Mouse (Mus musculus): ENCODE measurements at regions not wholly inside any gene's neighbourhood (a gene's known extent, or its start where the extent isn't known, plus 50 kb on each side); places are given as distances from the start of the nearest gene placed in this dataset.

GRCm38 (mm10) chr2:45629616-45630015 is 512.4 kb upstream of the Zeb2 start:
- DNase-seq (ENCODE audit: low spot score in 2 of 2), result no peak

- DNase-seq (ENCODE audit: low spot score in 2 of 2), result peak; percentile 49 to 52
Measured at GRCm38 (mm10) chr2:45623056-45623455, 505.9 kb upstream of the Zeb2 start.

GRCm38 (mm10) chr2:45608926-45609325 is 491.7 kb upstream of the Zeb2 start:
- no peak for DNase-seq (ENCODE audit: low spot score in 2 of 2)

GRCm38 (mm10) chr2:45607393-45607792 is 490.2 kb upstream of the Zeb2 start:
- DNase-seq (ENCODE audit: low spot score in 2 of 2), result no peak

- no peak for DNase-seq (ENCODE audit: low spot score in 2 of 2)
Measured at GRCm38 (mm10) chr2:45601332-45601900, 484.2 kb upstream of the Zeb2 start.

GRCm38 (mm10) chr2:45593765-45594164 is 476.6 kb upstream of the Zeb2 start:
- no peak for DNase-seq (ENCODE audit: low spot score in 2 of 2)

GRCm38 (mm10) chr2:45590980-45591379 is 473.8 kb upstream of the Zeb2 start:
- DNase-seq (ENCODE audit: low spot score in 2 of 2), result no peak

GRCm38 (mm10) chr2:45588248-45588647 is 471.1 kb upstream of the Zeb2 start:
- no peak for DNase-seq (ENCODE audit: low spot score in 2 of 2)

GRCm38 (mm10) chr2:45586588-45587200 is 469.5 kb upstream of the Zeb2 start:
- no peak for DNase-seq (ENCODE audit: low spot score in 2 of 2)

- DNase-seq (ENCODE audit: low spot score in 2 of 2), result no peak
Measured at GRCm38 (mm10) chr2:45581549-45581925, 464.3 kb upstream of the Zeb2 start.

GRCm38 (mm10) chr2:45580838-45581548 is 463.8 kb upstream of the Zeb2 start:
- peak in 1 of 2 experiments; percentile 8 for DNase-seq (ENCODE audit: low spot score in 2 of 2)

GRCm38 (mm10) chr2:45572906-45573305 is 455.7 kb upstream of the Zeb2 start:
- DNase-seq (ENCODE audit: low spot score in 2 of 2), result no peak

GRCm38 (mm10) chr2:45554707-45555106 is 437.5 kb upstream of the Zeb2 start:
- DNase-seq (ENCODE audit: low spot score in 2 of 2), result no peak

- no peak for DNase-seq (ENCODE audit: low spot score in 2 of 2)
Measured at GRCm38 (mm10) chr2:45541394-45541793, 424.2 kb upstream of the Zeb2 start.

GRCm38 (mm10) chr2:45538950-45539349 is 421.8 kb upstream of the Zeb2 start:
- peak; percentile 37 to 59 for DNase-seq (ENCODE audit: low spot score in 2 of 2)

- DNase-seq (ENCODE audit: low spot score in 2 of 2), result no peak
Measured at GRCm38 (mm10) chr2:45537722-45538121, 420.5 kb upstream of the Zeb2 start.

GRCm38 (mm10) chr2:45534806-45535205 is 417.6 kb upstream of the Zeb2 start:
- no peak for DNase-seq (ENCODE audit: low spot score in 2 of 2)

- DNase-seq (ENCODE audit: low spot score in 2 of 2), result no peak
Measured at GRCm38 (mm10) chr2:45522310-45522709, 405.1 kb upstream of the Zeb2 start.

- no peak for DNase-seq (ENCODE audit: low spot score in 2 of 2)
Measured at GRCm38 (mm10) chr2:45519550-45520152, 402.5 kb upstream of the Zeb2 start.

- DNase-seq (ENCODE audit: low spot score in 2 of 2), result no peak
Measured at GRCm38 (mm10) chr2:45514290-45515180, 397.3 kb upstream of the Zeb2 start.

- no peak for DNase-seq (ENCODE audit: low spot score in 2 of 2)
Measured at GRCm38 (mm10) chr2:45512852-45513251, 395.7 kb upstream of the Zeb2 start.

GRCm38 (mm10) chr2:45511791-45512190 is 394.6 kb upstream of the Zeb2 start:
- no peak for DNase-seq (ENCODE audit: low spot score in 2 of 2)
